In the genomic region with DNA sequence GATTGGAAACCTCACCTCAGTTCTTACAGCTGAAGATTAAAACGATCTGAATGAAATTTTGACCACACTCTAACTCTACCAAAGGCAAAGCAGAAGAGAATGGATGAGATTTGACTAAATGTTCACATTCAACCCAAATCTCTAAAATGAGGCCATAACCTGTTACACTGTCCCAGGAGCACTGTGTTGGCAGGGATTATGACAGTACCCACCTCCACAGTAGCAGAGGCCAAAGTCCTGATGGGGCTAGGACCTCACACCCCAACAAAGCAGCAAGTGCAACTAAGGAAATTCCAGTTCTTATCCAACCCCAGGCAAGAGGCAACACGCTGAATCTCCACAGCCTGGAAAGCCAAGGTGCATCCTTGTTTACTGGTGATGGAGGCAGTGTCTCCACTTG, we compare ENCODE assay signal across 19 mouse cellular contexts.
DNase-seq lines count a peak whose midpoint lies in the region; ATAC-seq and TF ChIP-seq lines count a peak whose summit lies in the region.
"Had no signal": no experiment of that assay in that cellular context is flagged by ENCODE, and none has a peak within 500 bp of the region (broad histone marks: within the 10 kb centered on the region; RNA-seq: fewer than 3 reads in every experiment).

No protein-coding gene starts in this region.

- peaks cover 41% of the 10 kb centered on the region for H3K4me1 ChIP-seq in kidney, embryonic 15.5 days
- H3K4me1 ChIP-seq in intestine, postnatal 0 days (replicated peaks; ENCODE audit: control insufficient read depth, insufficient read depth, low read length): no peaks in the 10 kb centered on the region
- H3K4me1 ChIP-seq in liver, embryonic 12.5 days: peaks cover 85% of the 10 kb centered on the region
- H3K4me1 ChIP-seq: forebrain, embryonic 13.5 days had no signal

- ATAC-seq in kidney, embryonic 15.5 days (replicated peaks; ENCODE audit: low FRiP score): no peak
- 0 out of 2 replicates have a peak, but pooled peaks have one; percentile 37 for ATAC-seq in intestine, postnatal 0 days
- no peak for ATAC-seq in liver, embryonic 12.5 days
- ATAC-seq: forebrain, embryonic 13.5 days; hindbrain, embryonic 16.5 days; midbrain, embryonic 13.5 days had no signal

- no peak for TF ChIP-seq CTCF in intestine, postnatal 0 days (IDR thresholded peaks at IDR 0.05; ENCODE audit: low read depth)

- H3K27me3 ChIP-seq in kidney, embryonic 15.5 days: no peaks in the 10 kb centered on the region
- H3K27me3 ChIP-seq in intestine, postnatal 0 days (replicated peaks; ENCODE audit: control insufficient read depth, insufficient read depth, low read length): no peaks in the 10 kb centered on the region
- H3K27me3 ChIP-seq in liver, embryonic 12.5 days (replicated peaks): no peaks in the 10 kb centered on the region
- H3K27me3 ChIP-seq: forebrain, embryonic 13.5 days; lung, embryonic 15.5 days; midbrain, embryonic 13.5 days had no signal

- no peak overlapping the region for H3K4me3 ChIP-seq in kidney, embryonic 15.5 days (replicated peaks)
- no peak overlapping the region for H3K4me3 ChIP-seq in intestine, postnatal 0 days (ENCODE audit: low read depth, low read length)
- no peak overlapping the region for H3K4me3 ChIP-seq in liver, embryonic 12.5 days
- no peak overlapping the region for H3K4me3 ChIP-seq in macrophage (ENCODE audit: inconsistent target)
- H3K4me3 ChIP-seq: forebrain, embryonic 13.5 days; layer of hippocampus, adult 2 months; lung, embryonic 15.5 days; midbrain, embryonic 13.5 days had no signal

- H3K4me2 ChIP-seq in kidney, embryonic 15.5 days: no peak overlapping the region
- no peak overlapping the region for H3K4me2 ChIP-seq in intestine, postnatal 0 days (replicated peaks; ENCODE audit: low read depth)
- H3K4me2 ChIP-seq in liver, embryonic 12.5 days: no peak overlapping the region
- H3K4me2 ChIP-seq: forebrain, embryonic 13.5 days; lung, embryonic 15.5 days; midbrain, embryonic 13.5 days had no signal

- H3K9me3 ChIP-seq in kidney, embryonic 15.5 days (replicated peaks): no peaks in the 10 kb centered on the region
- no peaks in the 10 kb centered on the region for H3K9me3 ChIP-seq in intestine, postnatal 0 days (ENCODE audit: control insufficient read depth)
- no peaks in the 10 kb centered on the region for H3K9me3 ChIP-seq in liver, embryonic 12.5 days (replicated peaks)
- H3K9me3 ChIP-seq: forebrain, embryonic 13.5 days; lung, embryonic 15.5 days; midbrain, embryonic 13.5 days had no signal

- 89% methylated on average over 2 of the region's 2 CpGs for WGBS in kidney, embryonic 15.5 days
- WGBS in intestine, postnatal 0 days: 49% methylated on average over 2 of the region's 2 CpGs
- WGBS in liver, embryonic 12.5 days (ENCODE audit: insufficient replicate concordance): 74% methylated on average over 2 of the region's 2 CpGs
- WGBS in macrophage (ENCODE audit: missing documents): 83% methylated on average over 2 of the region's 2 CpGs

- peak overlapping the region; percentile 39; the same call in 1 of the 2 replicates for H3K27ac ChIP-seq in kidney, embryonic 15.5 days
- no peak overlapping the region for H3K27ac ChIP-seq in intestine, postnatal 0 days (ENCODE audit: low read depth, low read length)
- H3K27ac ChIP-seq in liver, embryonic 12.5 days: peak overlapping the region; percentile 55
- H3K27ac ChIP-seq in macrophage: peak overlapping the region; percentile 50
- H3K27ac ChIP-seq: forebrain, embryonic 13.5 days; lung, embryonic 15.5 days; midbrain, embryonic 13.5 days had no signal

- no peak overlapping the region for H3K9ac ChIP-seq in kidney, embryonic 15.5 days
- no peak overlapping the region for H3K9ac ChIP-seq in intestine, postnatal 0 days (ENCODE audit: low read depth, low read length)
- no peak overlapping the region for H3K9ac ChIP-seq in liver, embryonic 12.5 days
- H3K9ac ChIP-seq: forebrain, embryonic 13.5 days; lung, embryonic 15.5 days; midbrain, embryonic 13.5 days had no signal

- DNase-seq in kidney, postnatal 25 days: no peak
- no peak for DNase-seq in MN1 (ENCODE audit: low spot score)
- DNase-seq in urinary bladder, postnatal 25 days (ENCODE audit: low spot score): no peak
- DNase-seq: adrenal gland, adult 8-10 months; cerebellum, adult 9-10 months; cerebellum, postnatal 36 days; gastrocnemius, postnatal 10 days; heart, postnatal 14 days; layer of hippocampus, postnatal 36 days; left cerebral cortex, postnatal 4 days had no signal

- no peaks in the 10 kb centered on the region; the same call in 1 of the 2 replicates for H3K79me2 ChIP-seq in macrophage (ENCODE audit: inconsistent target)

- no peaks in the 10 kb centered on the region for H3K36me3 ChIP-seq in kidney, embryonic 15.5 days
- no peaks in the 10 kb centered on the region for H3K36me3 ChIP-seq in intestine, postnatal 0 days (ENCODE audit: control insufficient read depth, insufficient read depth)
- no peaks in the 10 kb centered on the region for H3K36me3 ChIP-seq in liver, embryonic 12.5 days
- H3K36me3 ChIP-seq in macrophage (ENCODE audit: inconsistent target): no peaks in the 10 kb centered on the region
- H3K36me3 ChIP-seq: lung, embryonic 15.5 days; midbrain, embryonic 13.5 days had no signal
